Mouse (Mus musculus) midbrain, postnatal 0 days (tissue): ENCODE measurements around the gene Trrap. TPM values are rescaled to one million over a fixed set of nuclear protein-coding genes. Genes with fewer than 3 reads are reported as not detected.
A peak's percentile ranks its signal among the peaks of the same experiment; 100 is the strongest.

Experiments used
- ATAC-seq: fragments of 200-750 bp; cut with Nextera tagmentation; 2 replicates; pipeline ENCODE4 v1.8.0; 2017; ENCODE audit warnings: moderate number of reproducible peaks, mild to moderate bottlenecking, moderate TSS enrichment, moderate library complexity; ENCODE audit not compliant: low FRiP score
- DNase-seq: peaks from one replicate; pipeline ENCODE4 v3.0.0-alpha.2; 2015; ENCODE audit warnings: low spot score
- H3K27ac ChIP-seq: fragments of 300-500 bp; sonication (generic); 2 replicates; pipeline ENCODE4 v1.5.1; 2014; ENCODE audit warnings: low read depth, mild to moderate bottlenecking, low read length, mixed read lengths
- H3K27me3 ChIP-seq: fragments of 300-500 bp; sonication (generic); 2 replicates; pipeline ENCODE4 v1.6.1; 2014; ENCODE audit warnings: low read length, control low read depth, mixed read lengths; ENCODE audit not compliant: insufficient read depth
- H3K36me3 ChIP-seq: fragments of 300-500 bp; sonication (generic); 2 replicates; pipeline ENCODE4 v1.6.1; 2014; ENCODE audit warnings: low read length, control low read depth, mixed read lengths; ENCODE audit not compliant: insufficient read depth
- H3K4me1 ChIP-seq: fragments of 300-500 bp; sonication (generic); 2 replicates; pipeline ENCODE4 v1.6.1; 2014; ENCODE audit warnings: mild to moderate bottlenecking, control low read depth, antibody characterized with exemption, low read length, mixed read lengths; ENCODE audit not compliant: insufficient read depth
- H3K4me2 ChIP-seq: fragments of 300-500 bp; sonication (generic); 2 replicates; pipeline ENCODE4 v1.6.1; 2014; ENCODE audit warnings: low read depth, mild to moderate bottlenecking, low read length, mixed read lengths; ENCODE audit not compliant: poor library complexity, severe bottlenecking
- H3K4me3 ChIP-seq: fragments of 300-500 bp; sonication (generic); 2 replicates; pipeline ENCODE4 v1.5.1; 2014; ENCODE audit warnings: low read depth, mild to moderate bottlenecking, low read length, moderate library complexity
- H3K9ac ChIP-seq: fragments of 300-500 bp; sonication (generic); replicated peaks from 2 replicates; pipeline ENCODE4 v1.6.1; 2014; ENCODE audit warnings: mild to moderate bottlenecking, low read length, moderate library complexity, mixed read lengths; ENCODE audit not compliant: poor library complexity, severe bottlenecking
- H3K9me3 ChIP-seq: fragments of 300-500 bp; sonication (generic); 2 replicates; pipeline ENCODE4 v1.6.1; 2016; ENCODE audit warnings: low read length, control low read depth
- CTCF ChIP-seq: IDR thresholded peaks from 2 replicates; pipeline ENCODE4 v1.5.1; 2016; ENCODE audit warnings: antibody characterized with exemption, mild to moderate bottlenecking
- WGBS: fragments of 180-500 bp; shearing (Covaris S2); extraction: QIAGEN DNeasy Blood & Tissue Kit; methylation state at CpG from one replicate; pipeline ENCODE4 v1.1.7; 2014; 5-methylcytosine and 5-hydroxymethylcytosine counted together
- polyA plus RNA-seq: library from polyadenylated mRNA; unstranded; fragments of >200 nt; fragmentation: Nextera tagmentation; extraction: Ambion mirVana; gene quantifications from 2 replicates; pipeline ENCODE4 v1.2.1, GENCODE M21; 2015
- total RNA-seq: library from RNA; depleted of rRNA; stranded (reverse); fragments of >200 nt; gene quantifications from 2 replicates; pipeline ENCODE4 v1.2.3, GENCODE M21; 2014

The Trrap gene
- total and polyA plus RNA-seq, 2 experiments from 2014 or later: 66.8 to 136 TPM

GRCm38 (mm10) chr5:144766646-144767045, 886 bp upstream of the Trrap start:
- no peak for TF ChIP-seq CTCF
- H3K9ac ChIP-seq: no peak overlapping the region
- peaks cover 9% of the 10 kb centered on the region; the same call in 1 of the 2 replicates for H3K4me1 ChIP-seq
- no peak overlapping the region for H3K4me3 ChIP-seq
- H3K27me3 ChIP-seq: no peaks in the 10 kb centered on the region
- ATAC-seq: no peak
- H3K9me3 ChIP-seq: no peaks in the 10 kb centered on the region
- DNase-seq: no peak
- WGBS: 83% methylated on average over 11 of the region's 11 CpGs
- no peak overlapping the region for H3K4me2 ChIP-seq
- peaks cover 10% of the 10 kb centered on the region for H3K36me3 ChIP-seq
- no peak overlapping the region for H3K27ac ChIP-seq

GRCm38 (mm10) chr5:144767911-144768841, 644 bp downstream of the Trrap start:
- peak; percentile 91 for TF ChIP-seq CTCF
- peak; percentile 89 for ATAC-seq
- H3K9me3 ChIP-seq: no peaks in the 10 kb centered on the region

GRCm38 (mm10) chr5:144769067-144769482, 1.5 kb downstream of the Trrap start:
- Histone ChIP-seq H3K4me3 (peak overlapping the region; percentile 80), H3K27ac (peak overlapping the region; percentile 99), H3K9me3 (no peaks in the 10 kb centered on the region), H3K27me3 (no peaks in the 10 kb centered on the region), H3K4me1 (peaks cover 9% of the 10 kb centered on the region; the same call in 1 of the 2 replicates), H3K9ac (peak overlapping the region; percentile 92), H3K36me3 (peaks cover 19% of the 10 kb centered on the region), H3K4me2 (peak overlapping the region; percentile 85)
- DNase-seq (no peak), ATAC-seq (no peak)
- WGBS: 28% methylated on average over 8 of the region's 8 CpGs
- no peak for TF ChIP-seq CTCF

More at GRCm38 (mm10) chr5:144767911-144768841, 644 bp downstream of the Trrap start:
- WGBS: under 1% methylated on average over 74 of the region's 92 CpGs
- Histone ChIP-seq H3K36me3 (peaks cover 19% of the 10 kb centered on the region), H3K27me3 (no peaks in the 10 kb centered on the region), H3K4me1 (peaks cover 9% of the 10 kb centered on the region; the same call in 1 of the 2 replicates), H3K4me2 (peak overlapping the region; percentile 85), H3K9ac (peak overlapping the region; percentile 92), H3K4me3 (peak overlapping the region; percentile 80), H3K27ac (peak overlapping the region; percentile 99)
- peak; percentile 95 for DNase-seq

GRCm38 (mm10) chr5:144773231-144773630, 5.7 kb downstream of the Trrap start:
- peaks cover 36% of the 10 kb centered on the region for H3K36me3 ChIP-seq

GRCm38 (mm10) chr5:144780654-144781053, 13.1 kb downstream of the Trrap start:
- no peaks in the 10 kb centered on the region for H3K4me1 ChIP-seq
- H3K27me3 ChIP-seq: no peaks in the 10 kb centered on the region
- no peak for DNase-seq
- no peak overlapping the region for H3K4me3 ChIP-seq
- no peak for ATAC-seq
- no peak overlapping the region for H3K27ac ChIP-seq
- H3K4me2 ChIP-seq: no peak overlapping the region
- 84% methylated on average over 8 of the region's 8 CpGs for WGBS
- TF ChIP-seq CTCF: no peak
- peaks cover 66% of the 10 kb centered on the region for H3K36me3 ChIP-seq
- H3K9ac ChIP-seq: no peak overlapping the region
- no peaks in the 10 kb centered on the region for H3K9me3 ChIP-seq

More at GRCm38 (mm10) chr5:144773231-144773630, 5.7 kb downstream of the Trrap start:
- no peak overlapping the region for H3K27ac ChIP-seq
- H3K4me3 ChIP-seq: no peak overlapping the region
- no peaks in the 10 kb centered on the region for H3K27me3 ChIP-seq
- WGBS: 94% methylated on average over 6 of the region's 6 CpGs
- ATAC-seq (no peak), DNase-seq (no peak)
- H3K9me3 ChIP-seq: no peaks in the 10 kb centered on the region
- H3K4me2 ChIP-seq: no peak overlapping the region
- H3K4me1 ChIP-seq: peaks cover 9% of the 10 kb centered on the region; the same call in 1 of the 2 replicates
- H3K9ac ChIP-seq: no peak overlapping the region
- peak; percentile 19 for TF ChIP-seq CTCF

- no peaks in the 10 kb centered on the region for H3K4me1 ChIP-seq
- H3K27me3 ChIP-seq: no peaks in the 10 kb centered on the region
- no peak overlapping the region for H3K4me3 ChIP-seq
- ATAC-seq (no peak), DNase-seq (no peak)
- H3K9ac ChIP-seq: no peak overlapping the region
- no peak overlapping the region for H3K27ac ChIP-seq
- no peak overlapping the region for H3K4me2 ChIP-seq
- TF ChIP-seq CTCF: no peak
- H3K9me3 ChIP-seq: no peaks in the 10 kb centered on the region
- 97% methylated on average over 18 of the region's 18 CpGs for WGBS
- H3K36me3 ChIP-seq: peaks cover 86% of the 10 kb centered on the region
Observed at GRCm38 (mm10) chr5:144786464-144786863, 18.9 kb downstream of the Trrap start.
